Mouse (Mus musculus): Measurements from ENCODE around the gene Phactr4. TPM values are rescaled to one million over a fixed set of nuclear protein-coding genes. Genes with fewer than 3 reads are reported as not detected.
A peak's percentile ranks its signal among the peaks of the same experiment; 100 is the strongest.

The Phactr4 gene
- polyA plus RNA-seq, 1 experiment from 2014 or later, result 24.3 TPM

DNA sequence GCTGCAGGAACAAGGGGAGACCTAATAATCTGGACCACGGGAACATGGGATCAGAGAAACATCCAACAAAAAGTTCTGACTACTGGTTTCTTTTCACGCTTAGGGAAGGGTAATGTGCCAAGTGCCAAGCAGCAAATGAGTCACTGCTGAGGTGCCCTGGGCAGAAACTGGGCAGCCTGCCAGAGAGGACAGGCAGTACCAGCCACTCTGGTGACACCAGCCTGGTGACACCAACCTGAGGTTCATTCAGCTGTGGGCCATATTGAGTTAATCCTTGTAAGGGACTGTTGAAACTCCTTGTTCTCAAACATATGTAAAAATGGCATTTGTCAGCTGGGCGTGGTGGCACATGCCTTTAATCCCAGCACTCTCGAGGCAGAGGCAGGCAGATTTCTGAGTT lies 67.7 kb downstream of the Phactr4 start:
- no peak overlapping the region for H3K4me2 ChIP-seq (ENCODE audit: low read length)
- DNase-seq (ENCODE audit: low spot score), result no peak

DNA sequence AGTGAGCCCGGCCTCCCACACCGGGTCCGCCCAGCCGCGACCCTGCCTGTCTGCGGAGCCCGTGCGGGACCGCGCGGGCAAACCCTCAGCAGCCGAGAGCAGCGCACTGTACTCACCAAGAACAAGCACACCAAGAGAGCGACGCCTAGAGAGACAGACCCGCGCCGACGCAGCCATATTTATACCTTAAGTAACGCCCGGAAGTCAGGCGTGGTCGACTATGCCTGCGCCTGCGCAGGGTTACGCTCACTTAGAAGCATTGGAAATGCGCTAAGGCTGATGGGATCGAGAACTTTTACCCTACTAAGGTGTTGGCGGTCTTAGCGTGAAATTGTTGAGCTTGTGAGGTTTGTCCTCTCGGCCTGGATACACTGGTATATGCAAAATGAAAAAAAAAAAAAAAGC lies 68.8 kb downstream of the Phactr4 start, which contains the start of gene Rcc1:
Gene Rcc1 (minus strand): TSS at position 125 of the 405 bp plus-strand sequence.
- H3K9me3 ChIP-seq (replicated peaks; ENCODE audit: low read length), result no peaks in the 10 kb centered on the region
- whole genome bisulfite sequencing, result 0% methylated on average over 31 of the region's 31 CpGs
- peak within 1 kb of the TSS; percentile 95 for H3K27ac ChIP-seq
- H3K4me1 ChIP-seq (replicated peaks; ENCODE audit: insufficient read depth, low read length), result peaks cover 6% of the 10 kb centered on the region
- TF ChIP-seq CTCF (IDR thresholded peaks at IDR 0.05; ENCODE audit: low read depth), result peak; percentile 27; the same call in 1 of the 2 replicates
- peaks cover 17% of the 10 kb centered on the region for H3K36me3 ChIP-seq (ENCODE audit: insufficient read depth, low read length)
- H3K9ac ChIP-seq (ENCODE audit: low read depth, low read length), result peak within 1 kb of the TSS; percentile 73
- ATAC-seq (replicated peaks; ENCODE audit: low FRiP score, low read depth) (peak; percentile 86), DNase-seq (ENCODE audit: low spot score) (peak; percentile 97)
- no peaks in the 10 kb centered on the region for H3K27me3 ChIP-seq (ENCODE audit: insufficient read depth, low read length)
- peak within 1 kb of the TSS; percentile 74 for H3K4me2 ChIP-seq (ENCODE audit: low read length)
- H3K4me3 ChIP-seq (replicated peaks; ENCODE audit: low read depth, low read length), result peak within 1 kb of the TSS; percentile 68

More for the DNA sequence above, 67.7 kb downstream of the Phactr4 start:
- no peak overlapping the region for H3K9ac ChIP-seq (ENCODE audit: low read depth, low read length)
- ATAC-seq (replicated peaks; ENCODE audit: low FRiP score, low read depth), result no peak; the same call in 1 of the 2 replicates
- TF ChIP-seq CTCF (IDR thresholded peaks at IDR 0.05; ENCODE audit: low read depth), result no peak
- 0 out of 2 replicates have a peak overlapping the region, but pooled peaks have one; percentile 95 for H3K27ac ChIP-seq
- H3K4me3 ChIP-seq (replicated peaks; ENCODE audit: low read depth, low read length), result no peak overlapping the region
- 88% methylated on average over 4 of the region's 4 CpGs for WGBS
- H3K36me3 ChIP-seq (ENCODE audit: insufficient read depth, low read length), result peaks cover 26% of the 10 kb centered on the region
- H3K27me3 ChIP-seq (ENCODE audit: insufficient read depth, low read length), result no peaks in the 10 kb centered on the region
- peaks cover 6% of the 10 kb centered on the region for H3K4me1 ChIP-seq (replicated peaks; ENCODE audit: insufficient read depth, low read length)
- no peaks in the 10 kb centered on the region for H3K9me3 ChIP-seq (replicated peaks; ENCODE audit: low read length)

DNA sequence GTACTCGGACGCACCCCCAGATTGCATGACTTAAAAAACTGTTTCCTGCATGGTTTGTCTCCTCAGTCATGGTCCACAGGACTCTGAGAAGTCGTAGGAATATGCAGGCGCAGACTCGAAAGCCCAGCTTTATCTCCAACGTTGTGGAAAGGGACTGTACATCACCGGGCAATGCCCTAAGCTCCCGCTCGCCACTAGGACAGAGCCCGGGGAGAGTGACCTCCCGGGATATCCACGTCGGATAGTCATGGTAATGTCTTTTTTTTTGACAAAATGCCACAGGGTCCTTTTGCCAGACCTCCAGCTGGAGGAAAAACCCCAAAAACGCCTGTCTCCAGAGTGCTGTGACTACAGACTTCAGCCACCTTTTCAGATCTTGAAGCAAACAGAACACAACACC lies 69.5 kb downstream of the Phactr4 start:
- ATAC-seq (replicated peaks; ENCODE audit: low FRiP score, low read depth), result no peak
- Histone ChIP-seq H3K4me2 (ENCODE audit: low read length) (peak overlapping the region; percentile 74), H3K9ac (ENCODE audit: low read depth, low read length) (peak overlapping the region; percentile 73), H3K27me3 (ENCODE audit: insufficient read depth, low read length) (no peaks in the 10 kb centered on the region), H3K4me3 (replicated peaks; ENCODE audit: low read depth, low read length) (peak overlapping the region; percentile 68), H3K9me3 (replicated peaks; ENCODE audit: low read length) (no peaks in the 10 kb centered on the region), H3K27ac (peak overlapping the region; percentile 95), H3K4me1 (replicated peaks; ENCODE audit: insufficient read depth, low read length) (peaks cover 6% of the 10 kb centered on the region), H3K36me3 (ENCODE audit: insufficient read depth, low read length) (peaks cover 10% of the 10 kb centered on the region)
- DNase-seq (ENCODE audit: low spot score), result peak; percentile 39
- TF ChIP-seq CTCF (IDR thresholded peaks at IDR 0.05; ENCODE audit: low read depth), result no peak
- 0% methylated on average over 14 of the region's 14 CpGs for WGBS

DNA sequence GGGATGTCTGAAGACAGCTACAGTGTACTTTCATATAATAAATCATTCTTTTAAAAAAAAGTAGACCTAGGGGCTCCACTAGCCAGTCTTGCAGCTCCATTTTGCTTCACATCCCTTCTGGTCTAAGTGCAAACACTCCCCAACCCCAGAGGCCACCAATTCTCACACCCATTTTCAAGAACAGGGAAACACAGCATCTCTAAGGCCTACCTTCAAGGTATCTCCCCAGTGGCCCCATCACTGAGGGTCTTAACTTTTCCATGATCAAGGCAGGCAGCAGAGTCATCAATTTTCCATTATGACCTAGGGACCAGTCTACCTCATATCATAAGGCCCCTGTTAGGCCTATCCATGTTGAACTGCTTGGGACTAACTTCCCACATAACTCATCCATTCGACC lies 70.9 kb downstream of the Phactr4 start:
- WGBS, result 10% methylated on average over 1 of the region's 1 CpGs
- DNase-seq (ENCODE audit: low spot score), result no peak
- Histone ChIP-seq H3K27ac (no peak overlapping the region; the same call in 1 of the 2 replicates), H3K4me1 (replicated peaks; ENCODE audit: insufficient read depth, low read length) (peaks cover 6% of the 10 kb centered on the region), H3K4me2 (ENCODE audit: low read length) (peak overlapping the region; percentile 74), H3K9me3 (replicated peaks; ENCODE audit: low read length) (no peaks in the 10 kb centered on the region), H3K27me3 (ENCODE audit: insufficient read depth, low read length) (no peaks in the 10 kb centered on the region), H3K36me3 (ENCODE audit: insufficient read depth, low read length) (no peaks in the 10 kb centered on the region; the same call in 1 of the 2 replicates), H3K9ac (ENCODE audit: low read depth, low read length) (no peak overlapping the region), H3K4me3 (replicated peaks; ENCODE audit: low read depth, low read length) (no peak overlapping the region)
- ATAC-seq (replicated peaks; ENCODE audit: low FRiP score, low read depth), result no peak
- TF ChIP-seq CTCF (IDR thresholded peaks at IDR 0.05; ENCODE audit: low read depth), result no peak

DNA sequence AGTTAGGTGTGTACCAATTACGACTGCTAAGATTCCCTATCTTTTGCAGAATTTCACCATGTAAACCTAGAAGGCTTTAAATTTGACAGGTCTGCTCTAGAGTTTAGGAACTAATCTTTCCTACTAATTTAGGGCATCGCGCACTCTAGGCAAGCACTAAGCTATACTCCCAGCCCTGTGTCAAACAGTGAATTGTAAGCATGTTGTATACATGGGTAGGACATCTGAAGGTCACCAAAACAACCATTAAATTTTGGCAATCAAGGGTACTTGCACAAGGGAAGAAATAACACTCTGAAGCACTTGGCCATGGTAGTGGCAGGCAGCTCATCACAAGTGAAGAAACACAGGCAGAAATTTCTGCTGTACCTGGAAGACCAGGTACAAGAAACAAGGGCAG lies 71.4 kb downstream of the Phactr4 start:
- ATAC-seq (replicated peaks; ENCODE audit: low FRiP score, low read depth) (no peak), DNase-seq (ENCODE audit: low spot score) (no peak)
- Histone ChIP-seq H3K4me1 (replicated peaks; ENCODE audit: insufficient read depth, low read length) (peaks cover 8% of the 10 kb centered on the region), H3K27ac (no peak overlapping the region), H3K4me3 (replicated peaks; ENCODE audit: low read depth, low read length) (no peak overlapping the region), H3K9me3 (replicated peaks; ENCODE audit: low read length) (no peaks in the 10 kb centered on the region), H3K36me3 (ENCODE audit: insufficient read depth, low read length) (no peaks in the 10 kb centered on the region; the same call in 1 of the 2 replicates), H3K4me2 (ENCODE audit: low read length) (no peak overlapping the region), H3K27me3 (ENCODE audit: insufficient read depth, low read length) (no peaks in the 10 kb centered on the region), H3K9ac (ENCODE audit: low read depth, low read length) (no peak overlapping the region)
- no peak for TF ChIP-seq CTCF (IDR thresholded peaks at IDR 0.05; ENCODE audit: low read depth)
- WGBS, result 80% methylated on average over 3 of the region's 3 CpGs

DNA sequence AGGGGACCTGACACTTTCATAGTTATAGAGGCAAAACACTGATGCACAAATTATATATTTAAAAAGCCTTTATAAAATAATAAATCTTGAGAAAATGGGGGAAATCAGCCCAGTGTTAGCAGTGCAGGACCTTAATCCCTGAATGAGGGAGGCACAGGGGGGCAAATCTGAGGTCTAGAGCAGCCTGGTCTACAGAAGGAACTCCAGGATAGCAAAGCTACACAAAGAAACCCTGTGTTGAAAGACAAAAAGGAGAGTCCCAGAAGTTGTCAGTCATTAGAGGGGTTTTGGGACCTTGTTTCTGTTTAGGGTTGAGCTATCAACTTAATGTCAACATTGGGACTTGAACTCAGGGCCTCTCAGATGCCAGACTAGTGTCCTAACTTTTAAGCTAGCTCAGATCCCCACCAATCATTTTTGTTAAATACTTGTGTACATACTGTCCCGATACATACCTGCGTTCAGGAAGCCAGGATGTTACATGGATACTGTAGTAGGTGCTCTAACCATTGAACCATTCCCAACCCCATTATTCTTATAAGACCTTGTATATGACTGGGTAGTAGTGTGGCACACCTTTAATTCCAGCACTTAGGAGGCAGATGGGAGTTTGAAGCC lies 72.1 kb downstream of the Phactr4 start:
- Histone ChIP-seq H3K27me3 (ENCODE audit: insufficient read depth, low read length) (no peaks in the 10 kb centered on the region), H3K36me3 (ENCODE audit: insufficient read depth, low read length) (no peaks in the 10 kb centered on the region; the same call in 1 of the 2 replicates), H3K27ac (no peak overlapping the region), H3K4me3 (replicated peaks; ENCODE audit: low read depth, low read length) (no peak overlapping the region), H3K9me3 (replicated peaks; ENCODE audit: low read length) (no peaks in the 10 kb centered on the region), H3K4me1 (replicated peaks; ENCODE audit: insufficient read depth, low read length) (peaks cover 9% of the 10 kb centered on the region), H3K4me2 (ENCODE audit: low read length) (no peak overlapping the region), H3K9ac (ENCODE audit: low read depth, low read length) (no peak overlapping the region)
- WGBS, result 61% methylated on average over 2 of the region's 2 CpGs
- DNase-seq (ENCODE audit: low spot score) (no peak), ATAC-seq (replicated peaks; ENCODE audit: low FRiP score, low read depth) (no peak)
- TF ChIP-seq CTCF (IDR thresholded peaks at IDR 0.05; ENCODE audit: low read depth), result no peak
